Mouse (Mus musculus): ENCODE data around the gene Epha7. TPM values are rescaled to one million over a fixed set of nuclear protein-coding genes. Genes with fewer than 3 reads are reported as not detected.

Gene Epha7
- polyA plus RNA-seq, 1 experiment from 2014 or later = 59.0 TPM

GRCm38 (mm10) chr4:28846311-28846710 lies 33.4 kb downstream of the Epha7 start:
- H3K27me3 ChIP-seq (replicated peaks) = no peaks in the 10 kb centered on the region
- no peak overlapping the region for H3K9ac ChIP-seq
- H3K36me3 ChIP-seq = peaks cover 9% of the 10 kb centered on the region; the same call in 1 of the 2 replicates
- H3K4me1 ChIP-seq (replicated peaks) = no peaks in the 10 kb centered on the region
- no peak overlapping the region for H3K4me2 ChIP-seq
- ATAC-seq (ENCODE audit: insufficient number of reproducible peaks, low FRiP score) = no peak
- H3K4me3 ChIP-seq = no peak overlapping the region
- H3K27ac ChIP-seq (ENCODE audit: poor library complexity, severe bottlenecking) = no peak overlapping the region
- no peaks in the 10 kb centered on the region for H3K9me3 ChIP-seq (replicated peaks)
- WGBS = 78% methylated on average over 4 of the region's 4 CpGs

- Histone ChIP-seq H3K9ac (no peak overlapping the region), H3K9me3 (replicated peaks) (no peaks in the 10 kb centered on the region), H3K4me3 (no peak overlapping the region), H3K27me3 (replicated peaks) (no peaks in the 10 kb centered on the region), H3K4me1 (replicated peaks) (0 out of 2 replicates have a peak, but pooled peaks cover 3% of the 10 kb centered on the region), H3K36me3 (peaks cover 10% of the 10 kb centered on the region; the same call in 1 of the 2 replicates), H3K4me2 (no peak overlapping the region), H3K27ac (ENCODE audit: poor library complexity, severe bottlenecking) (peak overlapping the region; percentile 76)
- ATAC-seq (ENCODE audit: insufficient number of reproducible peaks, low FRiP score) = no peak
- 22% methylated on average over 2 of the region's 2 CpGs for WGBS
These were observed 37.5 kb downstream of the Epha7 start for GRCm38 (mm10) chr4:28850388-28850787.

GRCm38 (mm10) chr4:28862845-28863666 lies 50.1 kb downstream of the Epha7 start:
- H3K4me2 ChIP-seq = no peak overlapping the region
- no peak overlapping the region for H3K9ac ChIP-seq
- ATAC-seq (ENCODE audit: insufficient number of reproducible peaks, low FRiP score) = no peak
- no peaks in the 10 kb centered on the region for H3K9me3 ChIP-seq (replicated peaks)
- 72% methylated on average over 6 of the region's 6 CpGs for WGBS
- no peak overlapping the region for H3K4me3 ChIP-seq
- no peak overlapping the region for H3K27ac ChIP-seq (ENCODE audit: poor library complexity, severe bottlenecking)
- 0 out of 2 replicates have a peak, but pooled peaks cover 4% of the 10 kb centered on the region for H3K36me3 ChIP-seq
- 0 out of 2 replicates have a peak, but pooled peaks cover 5% of the 10 kb centered on the region for H3K4me1 ChIP-seq (replicated peaks)
- no peaks in the 10 kb centered on the region for H3K27me3 ChIP-seq (replicated peaks)

- Histone ChIP-seq H3K27me3 (replicated peaks) (no peaks in the 10 kb centered on the region), H3K4me2 (no peak overlapping the region), H3K4me1 (replicated peaks) (0 out of 2 replicates have a peak, but pooled peaks cover 5% of the 10 kb centered on the region), H3K9ac (no peak overlapping the region), H3K4me3 (no peak overlapping the region), H3K27ac (ENCODE audit: poor library complexity, severe bottlenecking) (no peak overlapping the region), H3K36me3 (0 out of 2 replicates have a peak, but pooled peaks cover 4% of the 10 kb centered on the region), H3K9me3 (replicated peaks) (no peaks in the 10 kb centered on the region)
- WGBS = 39% methylated on average over 2 of the region's 2 CpGs
- no peak for ATAC-seq (ENCODE audit: insufficient number of reproducible peaks, low FRiP score)
These were observed 53.5 kb downstream of the Epha7 start for GRCm38 (mm10) chr4:28866411-28866810.

GRCm38 (mm10) chr4:28871615-28872014 lies 58.7 kb downstream of the Epha7 start:
- no peak overlapping the region for H3K4me3 ChIP-seq

GRCm38 (mm10) chr4:28881271-28882044 lies 68.5 kb downstream of the Epha7 start:
- Histone ChIP-seq H3K9ac (no peak overlapping the region), H3K4me2 (no peak overlapping the region), H3K9me3 (replicated peaks) (no peaks in the 10 kb centered on the region), H3K27ac (ENCODE audit: poor library complexity, severe bottlenecking) (no peak overlapping the region), H3K4me1 (replicated peaks) (0 out of 2 replicates have a peak, but pooled peaks cover 2% of the 10 kb centered on the region), H3K36me3 (no peaks in the 10 kb centered on the region), H3K4me3 (no peak overlapping the region), H3K27me3 (replicated peaks) (no peaks in the 10 kb centered on the region)
- no peak for ATAC-seq (ENCODE audit: insufficient number of reproducible peaks, low FRiP score)
- WGBS = 82% methylated on average over 5 of the region's 5 CpGs

More at GRCm38 (mm10) chr4:28871615-28872014, 58.7 kb downstream of the Epha7 start:
- ATAC-seq (ENCODE audit: insufficient number of reproducible peaks, low FRiP score) = no peak
- Histone ChIP-seq H3K4me2 (no peak overlapping the region), H3K27ac (ENCODE audit: poor library complexity, severe bottlenecking) (no peak overlapping the region), H3K4me1 (replicated peaks) (0 out of 2 replicates have a peak, but pooled peaks cover 2% of the 10 kb centered on the region), H3K9ac (no peak overlapping the region), H3K27me3 (replicated peaks) (no peaks in the 10 kb centered on the region), H3K36me3 (peaks cover 20% of the 10 kb centered on the region), H3K9me3 (replicated peaks) (no peaks in the 10 kb centered on the region)
- 87% methylated on average over 11 of the region's 11 CpGs for WGBS

GRCm38 (mm10) chr4:28889630-28890029 lies 76.7 kb downstream of the Epha7 start:
- Histone ChIP-seq H3K9me3 (replicated peaks) (no peaks in the 10 kb centered on the region), H3K4me1 (replicated peaks) (no peaks in the 10 kb centered on the region), H3K9ac (no peak overlapping the region), H3K27ac (ENCODE audit: poor library complexity, severe bottlenecking) (no peak overlapping the region), H3K27me3 (replicated peaks) (no peaks in the 10 kb centered on the region), H3K36me3 (peaks cover 5% of the 10 kb centered on the region), H3K4me2 (no peak overlapping the region), H3K4me3 (no peak overlapping the region)
- 84% methylated on average over 5 of the region's 5 CpGs for WGBS
- no peak for ATAC-seq (ENCODE audit: insufficient number of reproducible peaks, low FRiP score)

- H3K4me3 ChIP-seq = no peak overlapping the region
- no peaks in the 10 kb centered on the region for H3K27me3 ChIP-seq (replicated peaks)
- no peaks in the 10 kb centered on the region for H3K4me1 ChIP-seq (replicated peaks)
- H3K9me3 ChIP-seq (replicated peaks) = no peaks in the 10 kb centered on the region
- H3K4me2 ChIP-seq = no peak overlapping the region
- no peak overlapping the region for H3K9ac ChIP-seq
- H3K27ac ChIP-seq (ENCODE audit: poor library complexity, severe bottlenecking) = no peak overlapping the region
- no peak for ATAC-seq (ENCODE audit: insufficient number of reproducible peaks, low FRiP score)
- 63% methylated on average over 3 of the region's 3 CpGs for WGBS
- H3K36me3 ChIP-seq = peaks cover 5% of the 10 kb centered on the region
These were observed 77.2 kb downstream of the Epha7 start for GRCm38 (mm10) chr4:28890102-28890501.

GRCm38 (mm10) chr4:28895480-28895879 lies 82.5 kb downstream of the Epha7 start:
- no peaks in the 10 kb centered on the region for H3K9me3 ChIP-seq (replicated peaks)
- no peaks in the 10 kb centered on the region for H3K27me3 ChIP-seq (replicated peaks)
- H3K4me2 ChIP-seq = no peak overlapping the region
- H3K4me3 ChIP-seq = no peak overlapping the region
- no peak overlapping the region for H3K9ac ChIP-seq
- no peak overlapping the region for H3K27ac ChIP-seq (ENCODE audit: poor library complexity, severe bottlenecking)
- no peaks in the 10 kb centered on the region for H3K4me1 ChIP-seq (replicated peaks)
- no peak for ATAC-seq (ENCODE audit: insufficient number of reproducible peaks, low FRiP score)
- 87% methylated on average over 7 of the region's 7 CpGs for WGBS
- H3K36me3 ChIP-seq = no peaks in the 10 kb centered on the region

GRCm38 (mm10) chr4:28899373-28899772 lies 86.4 kb downstream of the Epha7 start:
- H3K4me2 ChIP-seq = no peak overlapping the region
- WGBS = 89% methylated on average over 4 of the region's 4 CpGs
- no peaks in the 10 kb centered on the region for H3K36me3 ChIP-seq

GRCm38 (mm10) chr4:28899783-28900182 lies 86.9 kb downstream of the Epha7 start:
- Histone ChIP-seq H3K4me1 (replicated peaks) (no peaks in the 10 kb centered on the region), H3K9me3 (replicated peaks) (no peaks in the 10 kb centered on the region), H3K9ac (no peak overlapping the region), H3K4me2 (no peak overlapping the region), H3K36me3 (no peaks in the 10 kb centered on the region), H3K27ac (ENCODE audit: poor library complexity, severe bottlenecking) (no peak overlapping the region), H3K4me3 (no peak overlapping the region), H3K27me3 (replicated peaks) (no peaks in the 10 kb centered on the region)
- 82% methylated on average over 11 of the region's 11 CpGs for WGBS
- no peak for ATAC-seq (ENCODE audit: insufficient number of reproducible peaks, low FRiP score)

More at GRCm38 (mm10) chr4:28899373-28899772, 86.4 kb downstream of the Epha7 start:
- H3K4me1 ChIP-seq (replicated peaks) = no peaks in the 10 kb centered on the region
- no peak for ATAC-seq (ENCODE audit: insufficient number of reproducible peaks, low FRiP score)
- no peaks in the 10 kb centered on the region for H3K27me3 ChIP-seq (replicated peaks)
- H3K4me3 ChIP-seq = no peak overlapping the region
- no peak overlapping the region for H3K27ac ChIP-seq (ENCODE audit: poor library complexity, severe bottlenecking)
- no peaks in the 10 kb centered on the region for H3K9me3 ChIP-seq (replicated peaks)
- no peak overlapping the region for H3K9ac ChIP-seq

Data from heart, embryonic 12.5 days (tissue).